Mouse (Mus musculus): ENCODE data around the gene Sync.
A peak's percentile ranks its signal among the peaks of the same experiment; 100 is the strongest.

Gene Sync

DNA sequence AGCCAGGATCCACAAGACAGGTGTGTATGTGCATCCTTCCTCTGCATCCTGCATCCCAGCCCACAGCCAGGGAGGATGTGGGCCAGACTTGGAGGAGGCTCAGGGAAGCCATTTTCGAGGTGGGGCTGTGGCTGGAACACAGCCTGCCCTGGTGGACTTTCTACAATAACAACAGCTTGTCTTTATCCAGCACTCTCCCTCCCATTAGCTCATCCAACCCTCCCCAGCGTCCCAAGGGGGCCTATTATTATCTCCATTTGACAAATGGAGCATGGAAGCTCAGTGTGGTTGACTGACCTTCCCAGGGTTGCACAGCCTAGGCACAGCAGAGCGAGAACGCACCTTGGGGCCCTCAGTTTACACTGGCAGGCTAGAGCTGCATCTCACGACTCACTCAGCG, 26.7 kb upstream of the Sync start:
- no peak for ATAC-seq (ENCODE audit: insufficient number of reproducible peaks, low FRiP score, low TSS enrichment)

DNA sequence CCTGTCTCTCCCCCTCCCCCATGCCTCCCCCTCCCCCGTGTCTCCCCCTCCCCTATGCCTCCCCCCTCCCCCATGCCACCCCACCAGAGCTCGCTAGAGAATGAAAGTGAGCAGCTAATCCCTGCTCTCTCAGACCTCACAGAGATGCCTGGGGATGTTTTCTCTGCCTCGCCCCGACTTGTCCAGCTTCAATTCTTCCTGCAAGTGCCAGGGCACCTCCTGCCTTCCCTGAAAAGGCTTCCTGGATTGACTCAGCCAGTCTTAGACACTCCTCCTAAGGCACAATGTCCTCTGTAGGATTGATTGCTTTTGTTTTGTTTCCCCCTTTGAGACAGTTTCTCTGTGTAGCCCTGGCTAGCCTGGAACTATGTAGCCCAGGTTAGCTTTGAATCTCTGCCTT, 26.2 kb upstream of the Sync start, which contains the start of gene C77080:
TSS of gene C77080 (minus strand) at position 209 of the 400 bp plus-strand sequence.
- ATAC-seq (ENCODE audit: insufficient number of reproducible peaks, low FRiP score, low TSS enrichment): no peak

DNA sequence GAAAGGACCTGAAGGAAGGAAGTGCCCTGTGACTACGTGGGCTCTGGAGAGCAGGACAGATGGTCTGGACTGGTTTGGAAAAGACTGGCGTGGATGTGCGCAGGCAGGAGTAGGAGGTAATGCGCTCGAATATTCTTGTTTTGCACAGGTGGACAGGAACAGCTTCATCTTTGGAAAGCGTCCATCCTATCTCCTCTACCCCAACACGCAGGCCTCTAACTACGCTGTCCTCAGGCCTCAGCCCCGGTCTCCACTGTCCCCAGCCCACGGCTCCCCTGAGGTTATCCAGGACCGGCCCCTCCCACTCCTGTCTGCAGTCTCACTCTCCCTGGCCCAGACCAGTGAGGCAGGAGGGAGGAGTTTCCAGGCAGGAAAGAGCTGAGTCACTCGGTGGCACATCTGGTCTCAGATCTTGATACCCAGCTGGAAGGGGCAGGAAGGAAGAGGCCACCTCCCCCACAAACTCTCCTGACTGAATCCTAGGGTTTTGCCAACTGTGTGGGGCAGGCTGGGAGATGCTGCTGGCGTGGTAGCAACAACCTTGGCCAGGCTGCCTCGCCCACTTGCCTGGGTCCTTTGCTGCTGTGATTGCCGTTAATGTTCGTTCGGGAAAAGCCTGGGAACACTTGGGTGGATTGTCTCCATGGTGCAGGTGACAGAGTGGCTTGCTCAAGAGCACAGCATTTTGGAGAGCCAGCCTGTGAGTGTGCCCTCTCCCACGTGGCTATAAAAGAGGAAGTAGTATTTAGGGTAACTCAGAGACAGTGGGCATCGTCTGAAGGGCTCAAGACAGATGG, 24.0 kb upstream of the Sync start:
- ATAC-seq (ENCODE audit: insufficient number of reproducible peaks, low FRiP score, low TSS enrichment): peak; percentile 86

DNA sequence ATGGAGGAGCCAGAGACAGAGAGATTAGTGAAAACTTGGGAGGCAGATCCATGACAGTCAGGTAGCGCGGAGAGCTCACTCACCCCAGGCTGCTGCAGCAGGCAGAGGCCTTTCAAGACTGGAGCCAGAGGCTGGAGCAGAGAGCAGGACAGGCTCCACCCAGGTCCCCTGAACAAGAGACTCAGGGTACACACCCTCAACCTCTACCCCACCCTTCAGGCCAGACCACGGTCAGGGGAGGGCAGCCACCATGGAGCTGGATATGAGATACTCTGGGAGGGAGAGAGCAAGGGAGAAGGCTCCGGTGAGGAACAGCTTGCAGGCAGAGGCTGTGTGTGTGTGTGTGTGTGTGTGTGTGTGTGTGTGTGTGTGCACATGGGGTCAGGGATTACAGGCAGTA, 21.2 kb upstream of the Sync start:
- ATAC-seq (ENCODE audit: insufficient number of reproducible peaks, low FRiP score, low TSS enrichment): no peak

DNA sequence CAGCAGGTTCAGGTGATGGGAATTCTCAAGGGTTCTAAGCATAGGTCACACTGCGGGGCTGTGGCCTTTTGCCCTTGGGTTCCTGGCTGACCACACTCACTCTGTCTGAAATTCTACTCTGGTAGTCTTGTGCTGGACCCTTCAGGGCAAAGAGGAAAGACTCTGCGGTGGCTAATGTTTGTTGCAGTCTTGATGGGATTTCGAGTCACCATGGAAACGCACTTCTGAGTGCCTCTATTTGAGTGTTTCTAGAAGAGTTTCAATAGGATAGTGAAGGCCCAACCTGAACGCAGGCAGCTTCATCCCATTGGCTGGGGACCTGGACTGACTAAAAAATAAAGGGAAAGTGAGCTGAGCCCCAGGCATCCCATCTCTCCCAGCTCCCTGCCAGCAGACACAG, 20.6 kb upstream of the Sync start:
- no peak for ATAC-seq (ENCODE audit: insufficient number of reproducible peaks, low FRiP score, low TSS enrichment)

DNA sequence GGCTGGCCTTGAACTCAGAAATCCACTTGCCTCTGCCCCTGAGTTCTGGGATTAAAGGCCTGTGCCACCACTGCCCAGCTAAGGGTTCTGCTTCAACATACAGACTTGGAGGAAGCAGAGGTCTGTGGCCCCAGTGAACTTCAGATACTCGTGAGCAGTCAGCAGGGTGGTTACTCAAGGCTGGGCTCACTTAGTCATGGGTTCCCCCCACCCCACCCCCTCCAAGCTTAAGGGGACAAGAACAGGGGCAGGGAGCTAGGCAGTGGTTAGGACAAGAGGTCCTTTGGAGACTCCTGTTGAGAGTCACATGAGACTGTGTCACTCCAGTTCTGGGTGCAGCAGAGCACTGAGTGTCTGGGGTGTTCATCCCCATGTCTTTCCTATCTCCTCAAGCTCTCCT, 18.7 kb upstream of the Sync start:
- no peak for ATAC-seq (ENCODE audit: insufficient number of reproducible peaks, low FRiP score, low TSS enrichment)

DNA sequence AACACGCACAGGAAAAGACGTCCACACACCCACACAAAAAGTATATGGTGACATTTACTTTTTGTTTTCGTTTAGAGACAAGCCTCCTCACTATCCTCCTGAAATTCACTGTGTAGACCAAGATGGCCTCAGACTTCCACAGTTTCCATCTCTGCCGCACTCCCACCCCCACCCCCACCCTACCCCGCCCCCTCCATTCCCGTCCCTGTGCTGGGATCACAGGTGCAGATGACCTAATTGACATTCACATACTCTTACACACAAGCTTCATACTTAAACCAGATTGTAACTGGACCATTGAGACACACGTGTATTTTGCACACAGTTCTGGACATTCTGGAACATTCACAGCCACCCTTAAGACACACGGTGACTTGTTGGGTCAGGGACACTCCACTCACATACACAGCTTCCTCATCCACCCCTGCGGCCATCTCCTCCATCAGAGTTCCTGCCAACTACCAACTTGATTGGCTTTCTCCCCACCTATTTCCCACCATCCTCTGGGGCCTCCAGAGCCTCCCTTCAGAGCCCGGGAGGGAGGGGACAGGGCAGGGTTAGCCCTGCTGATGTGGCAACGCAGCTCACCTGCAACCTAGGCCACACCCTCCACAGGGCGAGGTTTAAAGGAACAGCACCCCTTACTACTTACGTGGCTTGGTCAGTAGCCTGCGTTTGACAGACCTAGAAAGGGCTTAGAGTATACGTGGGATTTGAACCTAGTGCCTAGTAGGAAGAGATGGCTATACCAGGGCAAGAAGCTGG, 15.2 kb upstream of the Sync start:
- 0 out of 2 replicates have a peak, but pooled peaks have one; percentile 4 for ATAC-seq (ENCODE audit: insufficient number of reproducible peaks, low FRiP score, low TSS enrichment)

DNA sequence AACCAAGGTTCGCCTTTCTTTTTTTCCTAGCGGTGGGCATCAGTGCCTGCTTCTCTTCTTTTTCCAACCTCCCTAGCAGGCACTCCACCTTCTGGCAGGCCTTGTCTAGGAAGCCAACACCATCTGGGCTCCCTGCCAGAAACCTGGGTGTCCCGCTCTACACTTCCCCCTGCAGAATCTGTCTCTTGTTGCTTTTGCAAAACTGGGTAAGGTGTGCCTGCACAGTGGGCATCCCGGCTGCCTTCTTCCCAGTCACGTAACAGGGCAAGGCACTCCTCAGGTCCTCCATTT, 14.7 kb upstream of the Sync start:
- peak; percentile 76 for ATAC-seq (ENCODE audit: insufficient number of reproducible peaks, low FRiP score, low TSS enrichment)

DNA sequence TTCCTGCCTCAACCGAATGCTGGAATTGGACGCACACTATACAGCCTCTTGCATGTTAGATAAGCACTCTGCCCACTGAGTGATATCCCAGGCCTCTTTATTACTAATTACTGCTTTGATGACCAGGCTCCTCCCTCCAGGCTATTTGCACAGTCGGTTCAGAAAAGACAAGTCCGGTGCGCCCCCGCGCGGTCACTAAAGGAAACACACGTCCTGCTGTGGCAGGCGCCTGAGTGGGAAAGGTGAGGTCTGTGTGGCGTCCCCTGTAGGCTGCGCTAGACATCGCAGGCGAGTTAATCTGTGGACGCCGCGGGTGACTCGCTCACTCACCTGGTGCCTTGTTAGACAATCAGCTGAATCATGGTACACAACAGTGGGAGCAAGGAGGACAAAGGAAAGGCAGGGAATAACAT, 11.0 kb upstream of the Sync start:
- ATAC-seq (ENCODE audit: insufficient number of reproducible peaks, low FRiP score, low TSS enrichment): peak; percentile 45; the same call in 1 of the 2 replicates

DNA sequence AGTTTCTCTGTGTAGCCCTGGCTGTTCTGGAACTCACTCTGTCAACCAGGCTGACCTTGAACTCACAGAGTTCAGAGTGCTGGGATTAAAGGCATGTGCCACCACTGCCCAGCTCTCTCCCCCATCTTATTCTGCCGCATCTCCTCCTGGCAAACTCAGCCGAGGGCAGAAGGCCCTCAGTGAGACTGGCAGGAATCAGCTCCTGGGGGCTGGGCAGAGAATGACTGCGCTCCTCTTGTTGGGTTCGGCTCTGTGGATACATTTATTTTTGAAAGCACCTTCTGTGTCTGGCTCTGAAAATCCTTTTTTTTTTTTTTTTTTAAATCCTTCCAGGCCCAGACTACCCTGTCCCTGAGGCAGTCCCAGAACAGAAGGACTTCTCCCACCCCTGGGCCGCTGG, 4.6 kb upstream of the Sync start:
- no peak for ATAC-seq (ENCODE audit: insufficient number of reproducible peaks, low FRiP score, low TSS enrichment)

DNA sequence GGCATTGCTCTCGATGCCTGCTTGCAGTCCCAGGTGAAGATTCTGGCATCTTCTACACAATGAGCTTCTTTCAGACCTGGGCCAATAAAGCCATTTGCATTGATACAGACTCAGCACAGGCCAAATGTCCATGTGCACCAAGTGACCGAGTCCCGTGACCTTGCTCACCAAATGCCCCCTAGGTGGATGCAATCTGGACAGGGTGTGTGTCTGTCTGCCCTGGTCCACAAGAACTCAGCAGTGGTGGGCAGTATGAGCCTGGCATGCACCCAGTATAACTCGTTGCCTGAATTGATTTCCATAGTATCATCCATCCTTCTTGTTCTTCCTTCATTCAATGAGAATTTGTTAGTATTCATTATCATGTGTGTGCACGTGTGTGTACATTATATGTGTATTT, 4.2 kb upstream of the Sync start:
- no peak for ATAC-seq (ENCODE audit: insufficient number of reproducible peaks, low FRiP score, low TSS enrichment)

DNA sequence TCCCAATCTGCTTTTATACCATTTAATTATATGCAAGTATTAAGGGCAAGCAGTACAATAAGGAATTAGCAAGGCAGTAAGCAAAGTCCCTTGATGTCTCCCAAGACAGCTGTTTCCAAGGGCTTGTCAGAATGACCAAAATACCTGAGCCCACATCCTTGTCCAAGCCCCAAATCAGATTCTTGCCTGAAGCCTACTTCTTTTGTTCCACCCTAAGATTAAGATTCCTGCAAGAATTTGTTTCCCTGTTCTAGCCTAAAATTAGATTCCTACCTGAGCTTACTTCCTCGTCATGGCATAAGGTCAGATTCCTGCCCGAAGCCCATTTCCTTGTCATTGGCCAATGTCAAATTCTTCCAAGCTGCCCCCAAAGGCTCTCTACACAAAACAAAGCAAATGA, 2.7 kb upstream of the Sync start:
- no peak for ATAC-seq (ENCODE audit: insufficient number of reproducible peaks, low FRiP score, low TSS enrichment)

DNA sequence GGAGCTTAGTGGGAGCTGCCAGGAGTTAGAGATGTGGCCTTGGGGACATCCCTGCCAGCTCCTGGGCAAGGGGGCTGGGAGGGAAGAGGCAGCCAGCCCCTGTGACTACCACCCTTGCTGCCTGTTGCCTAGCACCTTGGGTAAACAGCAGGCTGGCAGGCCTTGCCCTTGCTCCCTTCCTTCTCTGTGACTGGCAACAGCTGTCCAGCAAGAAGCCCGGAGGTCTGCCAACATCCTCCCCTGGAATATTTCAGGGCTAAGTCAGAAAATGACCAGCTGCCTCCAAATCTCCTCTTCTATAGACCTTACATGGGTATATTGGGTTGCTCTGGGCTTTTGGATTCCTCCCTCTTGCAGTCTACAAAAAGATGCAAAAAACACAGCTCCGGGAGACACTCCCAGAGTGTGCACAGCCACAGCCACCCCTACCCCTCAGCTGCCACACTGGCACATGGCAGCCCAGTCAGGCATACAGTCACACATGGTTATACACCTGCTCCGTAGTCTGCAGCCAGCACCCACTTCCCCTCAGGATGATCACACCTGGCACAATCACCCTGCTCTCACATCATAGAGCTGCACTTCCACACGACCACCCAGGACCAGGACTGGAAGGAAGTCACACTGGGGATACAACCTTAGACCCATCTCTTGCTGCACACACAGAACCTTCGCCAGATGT, 1.3 kb upstream of the Sync start:
- no peak for ATAC-seq (ENCODE audit: insufficient number of reproducible peaks, low FRiP score, low TSS enrichment)

DNA sequence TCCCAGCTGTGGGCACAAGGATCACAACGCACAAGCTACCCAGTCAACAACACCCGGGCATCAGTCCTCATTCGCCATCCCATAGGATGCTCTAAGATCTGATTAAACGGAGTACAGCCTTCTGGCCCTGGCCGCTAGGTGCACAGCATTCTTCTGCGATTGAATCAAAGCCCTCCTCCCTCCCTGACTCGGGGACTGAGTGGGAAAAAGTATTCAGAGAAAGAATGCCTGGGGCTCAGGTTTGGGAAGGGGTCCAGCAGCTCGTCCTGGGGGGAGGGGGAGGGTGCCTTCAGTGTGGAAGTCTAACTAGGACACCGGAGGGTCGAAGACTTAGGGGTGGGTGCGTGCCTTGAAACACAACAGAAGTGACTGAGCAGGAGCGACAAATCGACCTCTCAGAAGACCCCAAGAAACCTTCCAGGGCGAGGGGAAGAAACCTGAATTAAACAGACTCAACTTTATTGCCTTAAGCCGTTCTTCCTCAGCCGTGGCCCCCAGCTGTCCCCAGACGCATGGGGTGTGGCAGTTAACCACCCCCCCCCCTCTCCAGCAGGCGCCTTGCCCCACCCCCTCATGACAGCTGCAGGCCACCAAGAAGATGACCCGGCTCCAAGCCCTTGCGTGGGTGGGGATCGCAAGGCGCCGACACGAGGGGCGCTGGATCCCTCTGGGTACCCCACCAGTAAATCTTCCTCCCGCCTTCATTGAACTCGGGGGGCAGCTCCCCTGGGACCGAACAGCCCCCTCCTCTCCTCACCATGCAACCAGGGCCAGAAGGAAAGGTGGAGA, 540 bp upstream of the Sync start:
- no peak for ATAC-seq (ENCODE audit: insufficient number of reproducible peaks, low FRiP score, low TSS enrichment)

DNA sequence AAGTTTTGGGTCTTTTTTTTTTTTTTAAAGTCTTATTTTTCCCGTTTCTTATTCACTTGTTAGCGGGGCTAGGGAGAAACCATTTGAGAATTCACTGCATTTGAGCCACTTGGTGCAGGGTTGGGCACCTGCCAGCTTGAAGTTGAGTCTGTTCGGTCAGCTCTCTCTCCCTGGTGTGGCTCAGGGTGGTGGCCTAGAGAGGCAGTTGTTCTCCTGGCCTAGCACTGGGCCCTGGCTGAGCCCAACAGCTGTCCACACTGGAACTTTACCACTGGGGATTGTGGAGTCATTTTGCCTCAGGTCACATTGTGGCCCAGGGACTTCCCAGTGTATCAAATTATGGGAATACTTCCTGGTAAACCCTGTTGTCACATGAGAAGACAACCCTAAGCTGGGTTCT, 650 bp downstream of the Sync start:
- ATAC-seq (ENCODE audit: insufficient number of reproducible peaks, low FRiP score, low TSS enrichment): no peak

DNA sequence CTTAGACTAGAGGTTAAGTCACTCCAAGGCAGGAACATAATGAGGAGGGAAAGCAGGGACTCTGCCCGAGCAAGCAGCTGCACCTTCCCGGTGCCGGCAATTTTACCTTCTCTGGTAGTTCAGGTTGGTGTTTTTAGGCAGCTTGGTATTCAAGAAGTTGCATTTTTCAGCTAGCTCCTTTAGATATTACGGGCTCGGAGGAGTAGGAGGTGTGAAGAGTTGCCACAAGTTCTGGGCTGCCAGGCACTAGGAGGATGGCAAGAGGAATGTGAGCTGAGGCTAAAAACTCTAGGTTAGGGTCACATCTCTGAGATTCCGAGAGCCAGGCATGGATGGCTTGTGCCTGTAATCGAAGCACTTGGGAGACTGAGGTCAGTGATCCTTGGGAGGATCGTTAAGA, 2.3 kb downstream of the Sync start:
- no peak for ATAC-seq (ENCODE audit: insufficient number of reproducible peaks, low FRiP score, low TSS enrichment)

DNA sequence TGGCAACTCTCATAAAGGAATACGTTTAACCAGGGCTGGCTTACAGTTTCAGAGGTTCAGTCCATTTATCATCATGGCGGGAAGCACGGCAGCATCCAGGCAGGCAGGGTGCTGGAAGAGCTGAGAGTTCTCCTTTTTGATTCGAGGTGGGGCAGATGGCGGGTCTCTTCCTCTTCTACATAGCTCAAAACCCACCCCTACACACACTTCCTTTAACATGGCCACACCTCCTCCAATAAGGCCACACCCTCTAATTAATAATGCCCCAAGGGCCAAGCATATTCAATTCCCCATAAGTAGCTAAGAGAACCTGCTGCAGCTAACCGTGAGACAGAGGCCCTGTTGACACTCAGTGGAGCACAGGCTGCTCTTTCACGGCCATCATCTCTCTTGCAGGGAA, 5.4 kb downstream of the Sync start:
- no peak for ATAC-seq (ENCODE audit: insufficient number of reproducible peaks, low FRiP score, low TSS enrichment)

DNA sequence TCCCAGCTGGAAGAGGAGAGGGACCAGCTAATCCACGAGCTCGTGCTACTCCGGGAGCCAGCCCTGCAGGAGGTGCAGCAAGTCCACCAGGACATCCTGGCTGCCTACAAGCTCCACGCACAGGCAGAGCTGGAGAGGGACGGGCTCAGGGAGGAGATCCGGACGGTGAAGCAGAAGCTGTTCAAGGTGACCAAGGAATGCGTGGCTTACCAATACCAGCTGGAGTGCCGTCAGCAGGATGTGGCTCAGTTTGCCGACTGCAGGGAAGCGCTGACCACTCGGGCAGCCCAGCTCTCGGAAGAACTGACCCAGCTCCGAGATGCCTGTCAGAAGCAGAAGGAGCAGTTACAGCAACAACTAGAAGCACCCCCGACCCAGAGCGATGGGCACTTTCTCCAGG, 6.3 kb downstream of the Sync start:
- ATAC-seq (ENCODE audit: insufficient number of reproducible peaks, low FRiP score, low TSS enrichment): no peak

DNA sequence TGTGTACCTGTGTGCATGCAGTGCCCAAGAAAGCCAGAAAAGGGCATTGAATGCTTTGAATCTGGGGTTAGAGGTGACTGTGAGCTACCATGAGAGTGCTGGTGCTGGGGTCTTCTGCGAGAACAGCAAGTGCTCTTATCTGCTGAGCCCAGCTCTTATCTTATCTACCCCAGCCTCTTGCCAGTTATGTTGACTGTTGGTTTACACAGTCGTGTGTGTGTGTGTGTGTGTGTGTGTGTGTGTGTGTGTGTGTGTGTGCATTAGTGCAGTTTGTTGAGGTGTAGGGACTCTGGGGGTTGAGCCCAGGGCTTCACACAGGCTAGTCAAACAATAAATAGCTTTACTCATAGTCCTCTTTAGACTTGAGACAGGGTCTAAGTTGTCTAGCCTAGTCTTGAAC, 7.8 kb downstream of the Sync start:
- ATAC-seq (ENCODE audit: insufficient number of reproducible peaks, low FRiP score, low TSS enrichment): no peak

DNA sequence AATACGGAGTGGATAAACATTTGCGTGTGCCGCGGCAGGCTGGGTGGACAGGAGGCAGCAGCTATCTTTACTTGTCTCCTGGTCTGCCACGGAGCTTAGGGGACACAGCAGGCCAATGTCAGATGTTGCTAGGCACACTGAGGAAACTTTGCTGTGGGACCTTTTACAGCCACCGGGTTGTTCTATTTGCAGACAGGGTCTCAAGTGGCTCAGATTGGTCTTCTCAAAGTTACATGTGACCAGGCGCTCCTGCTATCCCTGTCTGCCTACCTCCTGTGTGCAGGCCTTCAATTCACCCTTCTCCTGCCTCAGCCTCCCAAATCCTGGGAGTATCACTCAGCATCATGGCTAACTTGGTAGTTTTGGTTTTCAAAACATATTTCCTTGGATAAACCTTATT, 8.6 kb downstream of the Sync start:
- no peak for ATAC-seq (ENCODE audit: insufficient number of reproducible peaks, low FRiP score, low TSS enrichment)

DNA sequence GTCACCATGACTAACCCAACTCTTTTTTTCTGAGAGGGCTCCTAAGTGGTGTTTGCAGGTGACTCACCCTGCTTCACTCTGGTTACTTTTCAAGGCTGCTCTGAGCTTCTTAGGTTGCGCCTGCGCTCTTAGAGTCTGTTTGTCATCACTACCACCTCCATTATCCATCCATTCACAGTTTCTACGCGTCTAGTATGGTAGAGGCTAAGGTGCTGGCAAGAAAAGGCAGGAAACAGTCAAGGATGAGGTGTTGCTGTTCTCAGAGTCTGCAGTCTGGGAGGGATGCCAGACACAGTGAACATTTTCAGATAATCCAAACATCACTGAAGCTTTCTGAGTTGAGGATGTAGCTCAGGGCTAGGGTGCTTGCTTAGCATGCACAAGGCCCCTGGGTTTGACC, 10.3 kb downstream of the Sync start:
- no peak for ATAC-seq (ENCODE audit: insufficient number of reproducible peaks, low FRiP score, low TSS enrichment)

Data from cerebellum, adult (tissue).